Mouse (Mus musculus) cerebellum, adult 18-20 months (tissue): Measurements from ENCODE around the gene Vil1.

Source experiments
- DNase-seq, 2 experiments: peaks; one replicate each; pipeline ENCODE4 v3.0.0; 2021

Gene Vil1

DNA sequence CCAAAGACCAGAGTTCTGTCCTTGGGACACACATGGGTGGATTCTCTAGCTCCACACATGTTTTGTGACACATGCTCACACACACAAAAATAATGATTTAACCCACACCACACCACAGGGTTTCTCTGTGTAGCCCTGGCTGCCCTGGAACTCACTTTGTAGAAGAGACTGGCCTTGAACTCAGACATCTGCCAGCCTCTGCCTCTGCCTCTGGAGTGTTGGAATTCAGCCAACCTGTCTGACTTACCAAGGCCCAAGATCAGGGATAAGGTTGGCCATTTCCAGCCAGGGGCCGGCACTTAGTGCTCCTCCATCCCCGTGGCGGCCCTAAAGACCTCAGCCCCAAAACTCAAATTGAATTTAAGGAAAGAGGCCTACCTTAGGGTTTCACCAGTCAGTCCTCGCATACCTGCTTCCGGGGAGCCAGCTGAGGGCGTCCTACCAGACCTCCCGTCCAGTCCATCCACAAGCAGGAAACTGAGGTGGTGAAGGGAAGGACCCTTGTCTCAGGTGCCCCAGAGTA, 20.7 kb upstream of the Vil1 start:
- peak in 1 of 2 experiments; percentile 10 for DNase-seq

DNA sequence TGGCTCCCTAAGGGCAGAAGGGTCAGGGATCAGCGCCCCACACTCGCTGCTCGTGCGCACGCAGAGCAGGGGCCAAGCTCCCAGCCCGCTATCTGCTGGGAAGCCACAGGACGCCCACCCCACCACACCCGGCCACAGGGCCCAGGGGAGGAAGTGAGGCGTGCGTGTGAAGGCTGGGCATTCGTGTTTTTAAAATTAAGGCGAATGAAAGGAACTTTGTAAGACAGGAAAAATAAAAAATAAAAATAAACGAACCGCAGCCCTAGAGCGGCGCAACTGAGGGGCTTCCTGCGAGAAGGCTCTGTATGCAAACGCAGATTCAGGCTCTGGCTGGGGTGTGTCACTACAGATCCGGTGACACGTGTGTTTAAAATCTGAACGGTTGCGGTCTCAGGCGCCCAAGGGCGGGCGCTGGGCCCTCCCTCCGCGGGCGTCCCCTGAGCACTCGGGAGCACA, 19.3 kb upstream of the Vil1 start:
- DNase-seq, result no peak

- peak; percentile 58 to 69 for DNase-seq
Measured at GRCm38 (mm10) chr1:74390287-74390906, 18.8 kb upstream of the Vil1 start.

DNA sequence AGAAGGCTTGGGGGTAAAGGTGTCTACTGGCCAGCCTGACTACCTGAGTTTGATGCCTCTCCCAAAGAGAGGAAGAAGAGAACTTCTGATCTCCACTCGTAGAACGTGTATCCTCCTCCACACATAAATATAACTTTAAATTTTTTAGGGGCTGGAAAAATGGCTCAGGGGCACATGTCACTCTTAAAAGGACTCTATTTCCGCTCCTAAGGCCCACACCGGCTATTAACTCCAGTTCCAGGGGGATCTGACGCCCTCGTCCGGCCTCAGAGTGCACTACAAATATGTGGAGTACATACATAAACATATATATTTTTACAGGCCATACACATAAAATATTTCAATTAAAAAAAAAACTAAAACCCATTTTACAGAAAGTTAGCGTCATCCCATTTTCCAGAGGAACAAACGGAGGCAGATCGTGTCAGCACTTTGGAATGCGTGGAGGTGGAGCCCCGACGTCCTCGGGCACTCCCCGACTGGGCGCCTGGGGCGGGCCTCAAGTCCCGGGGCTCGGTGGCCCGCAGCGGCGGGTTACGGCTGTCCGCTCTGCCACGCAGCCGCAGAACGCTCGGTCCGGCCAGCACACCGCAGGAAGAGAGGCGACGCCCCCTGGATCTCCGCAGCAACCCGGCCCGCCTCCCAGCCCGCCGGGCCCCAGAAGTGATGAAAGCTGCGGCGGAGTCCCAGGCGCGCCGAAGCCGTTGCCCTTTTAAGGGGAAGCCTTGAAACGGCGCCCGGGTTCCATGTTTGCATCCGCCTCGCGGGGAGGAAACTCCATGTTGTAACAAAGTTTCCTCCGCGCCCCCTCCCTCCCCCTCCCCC, 18.0 kb upstream of the Vil1 start, which contains the start of gene Ctdsp1:
Gene Ctdsp1, plus strand, starts transcription at position 586 of the 825 bp plus-strand sequence.
- DNase-seq, result peak; percentile 95 to 97

DNA sequence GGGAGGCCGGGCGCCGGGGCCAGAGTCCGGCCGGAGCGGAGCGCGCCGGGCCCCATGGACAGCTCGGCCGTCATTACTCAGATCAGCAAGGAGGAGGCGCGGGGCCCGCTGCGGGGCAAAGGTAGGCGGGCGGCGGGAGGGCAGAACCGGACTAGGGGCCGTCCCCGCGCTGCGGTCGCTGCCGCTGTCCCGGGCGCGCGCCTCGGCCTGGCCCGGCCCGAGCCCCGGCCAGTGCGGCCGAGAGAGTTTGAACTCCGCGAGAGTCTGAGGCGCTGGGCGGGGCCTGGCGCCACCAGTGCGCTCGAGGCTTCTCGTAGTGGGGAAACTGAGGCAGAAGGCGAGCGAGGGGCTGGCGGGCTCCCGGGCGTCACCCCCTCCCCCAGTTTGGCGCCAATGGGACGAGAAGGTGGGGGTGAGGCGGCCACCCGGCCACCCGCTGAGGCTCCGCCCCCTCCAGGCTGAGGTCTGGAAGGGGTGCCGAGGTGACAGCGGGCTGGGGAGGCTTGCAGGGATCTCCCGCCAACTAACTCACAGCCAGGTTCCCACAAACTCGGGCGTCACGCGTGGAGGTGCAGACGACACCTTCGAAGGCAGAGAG, 17.2 kb upstream of the Vil1 start:
- peak; percentile 50 to 72 for DNase-seq

GRCm38 (mm10) chr1:74392446-74392994, 16.7 kb upstream of the Vil1 start:
- peak in 1 of 2 experiments; percentile 28 for DNase-seq

GRCm38 (mm10) chr1:74393010-74393409, 16.2 kb upstream of the Vil1 start:
- peak in 1 of 2 experiments; percentile 34 for DNase-seq

DNA sequence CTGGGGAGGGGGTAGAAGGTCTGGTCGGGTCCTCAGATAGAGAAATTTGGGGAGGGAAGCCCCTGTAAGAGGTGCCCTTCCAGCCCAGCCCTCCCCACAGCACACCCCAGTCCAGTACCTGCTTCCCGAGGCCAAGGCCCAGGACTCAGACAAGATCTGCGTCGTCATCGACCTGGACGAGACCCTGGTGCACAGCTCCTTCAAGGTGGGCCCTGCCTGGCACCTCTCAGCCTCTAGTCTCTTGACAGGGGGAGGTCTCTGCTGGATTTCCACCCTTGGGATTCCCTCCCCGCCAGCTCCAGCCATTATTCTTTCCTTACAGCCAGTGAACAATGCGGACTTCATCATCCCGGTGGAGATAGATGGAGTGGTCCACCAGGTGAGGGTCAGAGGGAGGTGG, 15.5 kb upstream of the Vil1 start:
- peak in 1 of 2 experiments; percentile 11 for DNase-seq

- no peak for DNase-seq
Measured at GRCm38 (mm10) chr1:74394311-74394710, 14.9 kb upstream of the Vil1 start.

DNA sequence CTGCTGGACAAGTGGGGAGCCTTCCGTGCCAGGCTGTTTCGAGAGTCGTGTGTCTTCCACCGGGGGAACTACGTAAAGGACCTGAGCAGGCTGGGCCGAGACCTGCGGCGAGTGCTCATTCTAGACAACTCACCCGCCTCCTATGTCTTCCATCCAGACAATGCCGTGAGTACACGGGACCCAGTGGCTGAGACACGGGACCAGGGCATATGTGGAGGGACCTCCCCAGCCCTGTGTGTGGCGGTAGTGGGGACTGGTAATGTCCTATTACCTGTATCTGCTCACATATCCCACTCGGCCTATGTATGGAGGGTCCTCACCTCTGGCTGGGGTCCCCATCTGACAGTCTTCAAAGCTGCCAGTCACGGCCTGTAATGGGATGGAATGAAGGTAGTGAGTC, 14.3 kb upstream of the Vil1 start:
- DNase-seq, result no peak

GRCm38 (mm10) chr1:74395290-74395689, 13.9 kb upstream of the Vil1 start:
- DNase-seq, result peak in 1 of 2 experiments; percentile 11

DNA sequence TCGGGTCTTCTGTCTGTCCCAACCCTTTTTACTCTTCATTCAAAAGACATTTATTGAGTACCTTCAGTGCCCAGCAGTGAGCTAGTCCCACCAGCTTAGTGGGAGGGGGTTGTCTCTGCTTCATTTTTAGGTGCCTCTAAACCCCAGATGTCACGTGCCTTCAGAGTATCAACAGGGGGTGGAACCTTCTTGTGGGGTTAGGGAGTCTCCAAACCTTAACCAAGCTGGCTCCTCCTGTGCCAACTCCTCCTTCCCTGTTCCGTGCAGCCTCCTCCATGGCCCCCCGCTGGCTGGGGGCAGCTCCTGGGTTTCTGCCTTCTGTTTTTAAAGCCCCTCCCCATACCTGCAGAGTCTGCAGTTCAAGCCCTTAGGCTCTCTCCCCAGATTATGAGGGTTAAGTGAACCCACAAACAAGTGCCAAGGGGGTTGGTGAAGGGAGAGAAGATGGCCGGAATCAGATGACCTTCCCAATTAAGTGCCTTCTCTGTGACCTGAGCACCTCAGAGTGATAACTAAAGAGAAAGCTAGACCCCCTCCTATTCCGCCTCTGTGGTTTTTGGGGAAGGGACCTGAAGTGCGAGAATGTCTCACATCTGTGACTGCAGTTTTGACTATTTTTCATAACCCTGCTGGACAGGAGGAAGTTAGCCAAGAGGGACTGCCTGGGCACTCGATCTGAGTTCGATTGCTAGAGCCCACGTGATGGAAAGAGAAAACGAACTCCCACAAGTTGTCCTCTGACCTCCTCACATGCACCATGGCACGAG, 12.5 kb upstream of the Vil1 start:
- DNase-seq, result peak in 1 of 2 experiments; percentile 21

DNA sequence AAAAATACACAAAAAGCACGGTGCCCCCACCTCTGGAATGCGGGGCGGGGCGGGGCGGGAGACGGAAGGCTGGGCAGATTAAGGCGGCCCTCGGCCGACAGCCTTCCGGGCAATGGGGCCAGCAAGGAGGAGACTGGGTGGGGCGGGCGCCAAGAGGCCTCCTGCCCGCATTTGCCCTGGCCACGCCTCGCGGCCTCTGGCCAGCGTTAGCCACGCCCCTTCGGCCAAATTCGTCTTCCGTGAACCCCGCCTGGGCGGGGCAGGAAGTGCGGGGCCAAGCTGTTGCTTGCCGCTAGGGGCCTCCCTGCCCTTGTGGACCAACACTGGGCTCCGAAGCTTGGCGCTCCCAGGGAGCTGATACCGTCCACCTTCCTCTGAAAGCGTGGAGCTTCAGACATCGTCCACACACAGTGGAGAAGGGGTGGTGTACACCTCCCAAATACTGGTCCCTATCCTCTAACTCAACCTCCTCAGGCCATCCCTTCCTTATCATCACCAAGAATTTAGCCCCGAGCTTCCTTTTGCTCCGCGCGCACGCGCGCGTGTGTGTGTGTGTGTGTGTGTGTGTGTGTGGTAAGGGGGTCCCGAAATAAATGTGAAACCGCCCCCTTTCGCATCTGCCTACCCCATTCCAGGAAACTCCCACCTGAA, 11.8 kb upstream of the Vil1 start:
- DNase-seq, result peak; percentile 95 to 96

- DNase-seq, result peak; percentile 75 to 80
Measured at GRCm38 (mm10) chr1:74397919-74398451, 11.2 kb upstream of the Vil1 start.

DNA sequence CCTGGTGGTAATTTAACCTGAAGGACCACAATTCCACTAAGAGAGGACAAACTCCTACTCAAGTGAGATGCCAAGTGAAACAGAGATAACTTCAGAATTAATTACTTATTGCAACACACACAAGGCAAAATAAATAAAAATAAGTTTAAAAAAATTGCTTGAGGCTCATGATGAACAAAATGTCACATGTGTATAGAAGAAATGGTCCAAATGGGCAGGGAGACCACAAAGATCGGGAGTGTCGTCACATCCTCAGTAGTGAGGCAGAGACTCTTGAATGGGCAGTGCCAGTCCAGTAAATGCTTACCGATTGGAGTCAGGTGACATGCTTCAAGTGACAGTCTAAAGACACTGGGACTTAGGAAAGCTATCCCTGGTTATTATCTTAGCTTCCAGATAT, 8.6 kb upstream of the Vil1 start:
- DNase-seq, result no peak

DNA sequence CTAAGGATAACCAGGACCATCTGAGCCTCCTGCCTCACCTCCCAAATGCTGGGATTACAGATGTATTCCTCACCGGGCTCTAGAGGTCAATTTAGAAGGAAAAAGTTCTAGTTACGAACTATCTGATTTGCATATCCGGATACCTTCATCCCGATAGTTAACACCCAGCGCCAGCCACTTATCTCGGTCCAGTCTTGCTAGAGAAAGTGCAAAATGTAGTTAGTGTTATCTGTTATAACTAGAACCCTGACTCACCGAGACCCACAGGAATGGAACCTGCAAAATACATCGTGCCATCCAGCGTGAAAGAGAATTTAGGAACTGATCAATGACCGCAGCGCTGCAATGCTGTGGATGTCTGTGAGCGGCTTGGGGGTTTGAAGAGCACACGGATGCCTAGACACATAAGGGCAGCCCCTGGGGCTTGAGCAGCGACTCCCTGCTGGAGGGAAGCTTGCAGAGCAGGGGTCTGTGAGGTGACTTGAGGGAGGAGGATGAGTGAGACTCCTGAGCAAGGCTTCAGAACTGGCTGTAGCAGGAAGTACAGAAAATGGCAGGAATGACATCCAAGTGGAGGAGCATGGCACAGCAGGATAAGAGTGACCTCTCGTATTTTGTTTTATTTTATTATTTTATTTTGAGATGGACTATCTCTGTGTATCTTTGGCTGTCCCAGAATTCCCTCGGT, 8.0 kb upstream of the Vil1 start:
- DNase-seq, result no peak

DNA sequence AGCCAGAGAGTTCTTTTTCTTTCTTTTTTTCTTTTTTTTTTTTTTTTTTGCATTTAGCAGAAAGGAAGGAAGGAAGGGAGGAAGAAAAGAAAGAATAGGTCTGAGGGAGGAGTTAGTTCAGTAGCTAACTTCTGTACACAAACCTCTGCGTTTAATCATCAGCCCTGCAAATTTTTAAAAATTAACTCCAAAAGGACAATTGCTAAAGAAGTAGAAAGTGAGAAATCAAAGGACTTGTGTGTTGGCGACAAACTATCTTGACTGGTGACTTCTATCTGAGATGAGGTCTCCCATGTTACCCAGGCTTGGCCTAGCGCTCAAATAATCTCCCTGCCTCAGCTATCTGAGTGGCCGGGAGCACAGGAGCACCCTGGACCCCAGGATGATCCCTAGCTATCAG, 5.0 kb upstream of the Vil1 start:
- no peak for DNase-seq

DNA sequence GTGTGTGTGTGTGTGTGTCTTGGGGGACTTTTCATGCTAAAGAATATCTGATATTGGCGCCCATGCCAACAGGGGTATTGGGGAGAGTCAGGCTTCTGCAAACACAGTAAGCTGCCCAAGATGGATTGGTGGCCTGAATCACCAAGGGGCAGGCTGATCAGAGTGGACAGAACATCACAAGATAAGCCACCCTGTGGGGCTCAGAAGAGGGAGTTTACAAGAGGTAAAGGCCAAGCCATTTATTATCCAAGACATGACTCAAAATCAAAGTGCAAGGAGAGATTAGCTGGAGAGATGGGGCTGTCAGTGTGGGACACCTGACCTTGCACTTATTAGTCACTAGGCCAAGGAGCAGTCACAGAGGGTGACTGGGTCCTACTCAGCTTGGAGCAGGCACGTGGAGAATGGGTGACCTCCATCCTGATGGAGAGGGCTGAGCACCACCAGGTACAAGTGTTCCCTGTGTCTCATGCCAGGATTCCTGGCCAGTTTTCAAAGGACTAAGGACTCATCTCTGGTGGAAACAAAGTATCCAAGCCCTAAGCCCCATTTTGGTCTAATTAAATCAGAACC, 2.7 kb downstream of the Vil1 start:
- DNase-seq, result no peak

GRCm38 (mm10) chr1:74412711-74413110, 3.5 kb downstream of the Vil1 start:
- DNase-seq, result no peak

DNA sequence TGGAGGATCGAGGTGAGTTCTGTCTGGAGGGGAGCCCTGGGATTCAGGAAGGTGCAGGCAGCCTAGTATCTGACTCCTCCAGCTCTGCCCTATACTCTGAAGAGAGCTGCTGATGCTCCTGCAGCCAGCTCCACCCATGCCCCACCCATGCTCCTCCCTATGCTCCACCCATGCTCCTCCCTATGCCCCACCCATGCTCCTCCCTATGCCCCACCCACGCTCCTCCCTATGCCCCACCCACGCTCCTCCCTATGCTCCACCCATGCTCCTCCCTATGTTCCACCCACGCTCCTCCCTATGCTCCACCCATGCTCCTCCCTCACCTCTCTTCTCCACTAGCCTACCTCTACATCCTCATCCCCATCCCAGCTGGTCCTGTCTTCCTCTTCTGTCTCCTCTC, 6.0 kb downstream of the Vil1 start:
- peak in 1 of 2 experiments; percentile 62 for DNase-seq
